Mouse (Mus musculus): ENCODE measurements around the gene A2ml1. TPM values are rescaled to one million over a fixed set of nuclear protein-coding genes. Genes with fewer than 3 reads are reported as not detected.

A2ml1 gene
- polyA plus RNA-seq, 1 experiment from 2014 or later = 2.6 TPM

- WGBS = 76% methylated on average over 5 of the region's 5 CpGs
- Histone ChIP-seq H3K4me2 (no peak overlapping the region), H3K4me3 (no peak overlapping the region), H3K27me3 (no peaks in the 10 kb centered on the region), H3K27ac (no peak overlapping the region), H3K4me1 (no peaks in the 10 kb centered on the region), H3K9me3 (replicated peaks) (no peaks in the 10 kb centered on the region), H3K36me3 (ENCODE audit: poor library complexity, severe bottlenecking) (no peaks in the 10 kb centered on the region), H3K9ac (no peak overlapping the region)
- ATAC-seq = no peak
Observed at GRCm38 (mm10) chr6:128504743-128505142, 76.7 kb downstream of the A2ml1 start.

GRCm38 (mm10) chr6:128495346-128495745 is 86.1 kb downstream of the A2ml1 start:
- no peaks in the 10 kb centered on the region for H3K4me1 ChIP-seq
- H3K27ac ChIP-seq = no peak overlapping the region
- H3K36me3 ChIP-seq (ENCODE audit: poor library complexity, severe bottlenecking) = no peaks in the 10 kb centered on the region
- H3K4me3 ChIP-seq = no peak overlapping the region
- H3K4me2 ChIP-seq = no peak overlapping the region
- H3K9ac ChIP-seq = no peak overlapping the region
- H3K9me3 ChIP-seq (replicated peaks) = no peaks in the 10 kb centered on the region
- 88% methylated on average over 1 of the region's 1 CpGs for WGBS
- no peaks in the 10 kb centered on the region for H3K27me3 ChIP-seq
- ATAC-seq = no peak

- H3K36me3 ChIP-seq (ENCODE audit: poor library complexity, severe bottlenecking) = no peaks in the 10 kb centered on the region
- H3K4me1 ChIP-seq = no peaks in the 10 kb centered on the region
- no peak overlapping the region for H3K4me3 ChIP-seq
- no peaks in the 10 kb centered on the region for H3K9me3 ChIP-seq (replicated peaks)
- no peak for ATAC-seq
- H3K4me2 ChIP-seq = no peak overlapping the region
- H3K9ac ChIP-seq = no peak overlapping the region
- no peak overlapping the region for H3K27ac ChIP-seq
- no peaks in the 10 kb centered on the region for H3K27me3 ChIP-seq
- WGBS = 78% methylated on average over 15 of the region's 15 CpGs
Observed at GRCm38 (mm10) chr6:128494646-128495331, 86.6 kb downstream of the A2ml1 start.

GRCm38 (mm10) chr6:128491916-128492315 is 89.5 kb downstream of the A2ml1 start:
- Histone ChIP-seq H3K36me3 (ENCODE audit: poor library complexity, severe bottlenecking) (no peaks in the 10 kb centered on the region), H3K27ac (no peak overlapping the region), H3K4me1 (no peaks in the 10 kb centered on the region), H3K4me2 (no peak overlapping the region), H3K27me3 (no peaks in the 10 kb centered on the region), H3K9me3 (replicated peaks) (no peaks in the 10 kb centered on the region), H3K9ac (no peak overlapping the region), H3K4me3 (no peak overlapping the region)
- ATAC-seq = no peak
- 89% methylated on average over 4 of the region's 4 CpGs for WGBS

GRCm38 (mm10) chr6:128490141-128490540 is 91.3 kb downstream of the A2ml1 start:
- H3K9ac ChIP-seq = no peak overlapping the region
- no peaks in the 10 kb centered on the region for H3K9me3 ChIP-seq (replicated peaks)
- no peak for ATAC-seq
- H3K36me3 ChIP-seq (ENCODE audit: poor library complexity, severe bottlenecking) = no peaks in the 10 kb centered on the region
- WGBS = 96% methylated on average over 10 of the region's 10 CpGs
- no peak overlapping the region for H3K27ac ChIP-seq
- H3K4me2 ChIP-seq = no peak overlapping the region
- H3K27me3 ChIP-seq = no peaks in the 10 kb centered on the region
- H3K4me3 ChIP-seq = no peak overlapping the region
- H3K4me1 ChIP-seq = no peaks in the 10 kb centered on the region

Other genes with a start within 250 kb of the A2ml1 start
- 15.9 and 17.5 TPM in 2 replicates for gene Tulp3, start 225.8 kb downstream of the A2ml1 start, polyA plus RNA-seq (2015; fragmentation: Nextera tagmentation; extraction: Ambion mirVana)
- gene Rhno1, start 218.7 kb downstream of the A2ml1 start, polyA plus RNA-seq (2015; fragmentation: Nextera tagmentation; extraction: Ambion mirVana) = 180 TPM in 2 replicates
- 42.5 and 44.0 TPM in 2 replicates for gene Foxm1, start 218.6 kb downstream of the A2ml1 start, polyA plus RNA-seq (2015; fragmentation: Nextera tagmentation; extraction: Ambion mirVana)
- 1.0 and 1.2 TPM in 2 replicates for gene Tex52, start 206.2 kb downstream of the A2ml1 start, polyA plus RNA-seq (2015; fragmentation: Nextera tagmentation; extraction: Ambion mirVana)
- not detected in 2 replicates for gene Gm44596, start 206.1 kb downstream of the A2ml1 start, polyA plus RNA-seq (2015; fragmentation: Nextera tagmentation; extraction: Ambion mirVana)
- 3.8 and 5.2 TPM in 2 replicates for gene Nrip2, start 182.3 kb downstream of the A2ml1 start, polyA plus RNA-seq (2015; fragmentation: Nextera tagmentation; extraction: Ambion mirVana)
- 35.2 and 38.1 TPM in 2 replicates for gene Itfg2, start 156.7 kb downstream of the A2ml1 start, polyA plus RNA-seq (2015; fragmentation: Nextera tagmentation; extraction: Ambion mirVana)
- gene Fkbp4, start 142.9 kb downstream of the A2ml1 start, polyA plus RNA-seq (2015; fragmentation: Nextera tagmentation; extraction: Ambion mirVana) = 454 and 497 TPM in 2 replicates
- 0.43 TPM in 1 of 2 replicates, not detected in the other for gene Pzp, start 54.9 kb downstream of the A2ml1 start, polyA plus RNA-seq (2015; fragmentation: Nextera tagmentation; extraction: Ambion mirVana)
- gene Klrb1a, start 41.9 kb upstream of the A2ml1 start, polyA plus RNA-seq (2015; fragmentation: Nextera tagmentation; extraction: Ambion mirVana) = not detected in 2 replicates
- gene Clec2h, start 80.8 kb upstream of the A2ml1 start, polyA plus RNA-seq (2015; fragmentation: Nextera tagmentation; extraction: Ambion mirVana) = not detected in 2 replicates
- not detected in 2 replicates for gene Klrb1, start 141.5 kb upstream of the A2ml1 start, polyA plus RNA-seq (2015; fragmentation: Nextera tagmentation; extraction: Ambion mirVana)
- gene Klrb1c, start 207.6 kb upstream of the A2ml1 start, polyA plus RNA-seq (2015; fragmentation: Nextera tagmentation; extraction: Ambion mirVana) = not detected in 2 replicates
- gene Gm44511, start 244.7 kb upstream of the A2ml1 start, polyA plus RNA-seq (2015; fragmentation: Nextera tagmentation; extraction: Ambion mirVana) = not detected in 2 replicates
- not detected in 2 replicates for gene Klrb1b, start 244.7 kb upstream of the A2ml1 start, polyA plus RNA-seq (2015; fragmentation: Nextera tagmentation; extraction: Ambion mirVana)

Measured in forebrain, embryonic 13.5 days (tissue).